Mouse (Mus musculus): ENCODE measurements around the gene Pgs1.

DNA sequence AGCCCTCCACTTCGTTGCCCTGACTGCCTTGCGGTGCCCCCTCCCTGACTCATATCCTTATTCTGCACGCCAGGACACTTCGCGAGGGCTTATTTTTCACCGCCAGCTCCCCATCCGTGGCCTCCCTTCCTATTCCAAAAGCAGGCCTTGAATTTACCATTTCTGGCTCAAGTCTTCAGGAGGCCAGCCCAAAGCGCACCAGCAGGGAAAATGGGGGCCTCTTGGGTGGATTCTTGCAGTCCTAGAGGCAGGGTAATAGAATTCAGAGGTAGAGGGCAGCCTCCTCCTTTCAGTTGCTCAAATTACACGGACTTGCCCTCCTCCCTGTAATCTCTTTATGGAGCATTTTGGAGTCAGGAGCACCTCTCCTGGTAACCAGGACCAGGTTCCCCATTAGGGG is 22.2 kb upstream of the Pgs1 start:
- TF ChIP-seq CTCF (IDR thresholded peaks at IDR 0.05; ENCODE audit: borderline replicate concordance, control insufficient read depth, extremely low read depth, insufficient read depth, low read length, poor library complexity): no peak
- no peak for TF ChIP-seq POLR2A (IDR thresholded peaks at IDR 0.05; ENCODE audit: control insufficient read depth, extremely low read depth, insufficient read depth, low read length, poor library complexity)

Data from thymus, adult 2 months (tissue).